Mouse (Mus musculus): ENCODE measurements at regions not wholly inside any gene's neighbourhood (a gene's known extent, or its start where the extent isn't known, plus 50 kb on each side); places are given as distances from the start of the nearest gene placed in this dataset.

DNA sequence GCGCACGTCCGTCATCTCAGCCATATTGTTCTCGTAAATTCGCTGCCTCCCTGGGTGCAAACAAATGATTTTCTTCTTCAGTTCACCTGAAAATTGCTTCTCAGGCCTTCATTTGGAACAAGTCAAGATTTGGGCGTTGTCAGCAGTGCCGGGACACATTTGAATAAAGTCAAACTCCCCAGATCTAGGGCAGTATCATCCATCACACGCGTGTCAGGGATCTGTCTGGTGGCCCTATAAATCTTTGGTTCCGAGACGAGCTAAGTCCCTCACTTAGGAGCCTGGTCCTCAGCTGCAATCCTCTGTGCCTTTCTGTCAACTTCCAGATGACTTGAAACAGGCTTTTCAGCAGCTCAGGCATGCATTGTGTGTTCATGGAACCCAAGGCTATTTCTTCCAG is 236.7 kb upstream of the Cntnap4 start:
- Histone ChIP-seq H3K27me3 (ENCODE audit: control insufficient read depth, insufficient read depth, low read length) (no peaks in the 10 kb centered on the region), H3K4me1 (ENCODE audit: control insufficient read depth, insufficient read depth, low read length) (no peaks in the 10 kb centered on the region), H3K4me3 (replicated peaks; ENCODE audit: insufficient read depth, low read depth, low read length) (no peak overlapping the region), H3K27ac (ENCODE audit: insufficient read depth, low read length) (no peak overlapping the region)
- 72% methylated on average over 11 of the region's 11 CpGs for WGBS
- no peak for DNase-seq
- TF ChIP-seq CTCF (IDR thresholded peaks at IDR 0.05; ENCODE audit: borderline replicate concordance, insufficient read depth, low read depth, low read length) (no peak), POLR2A (IDR thresholded peaks at IDR 0.05; ENCODE audit: borderline replicate concordance, insufficient read depth, low read length) (no peak)

DNA sequence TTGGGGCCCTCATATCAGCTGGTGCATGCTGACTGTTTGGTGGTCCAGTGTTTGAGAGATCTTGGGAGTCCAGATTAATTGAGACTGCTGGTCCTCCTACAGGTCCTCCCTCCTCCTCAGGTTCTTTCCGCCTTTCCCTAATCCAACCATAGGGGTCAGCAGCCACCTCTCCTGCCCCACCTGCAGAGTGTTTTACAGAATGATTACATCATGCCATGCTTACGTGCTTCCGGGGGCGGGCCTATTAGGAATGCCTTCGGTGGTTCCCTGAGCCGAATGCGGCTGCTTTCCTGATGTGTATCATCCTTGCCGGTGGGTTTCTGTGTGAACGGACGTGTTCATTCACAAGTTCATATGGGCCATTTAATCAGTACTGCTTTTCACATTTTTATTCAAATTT is 237.8 kb upstream of the Cntnap4 start:
- DNase-seq = no peak
- WGBS = 92% methylated on average over 10 of the region's 10 CpGs
- H3K27me3 ChIP-seq (ENCODE audit: control insufficient read depth, insufficient read depth, low read length) = no peaks in the 10 kb centered on the region
- no peak overlapping the region for H3K27ac ChIP-seq (ENCODE audit: insufficient read depth, low read length)
- H3K4me1 ChIP-seq (ENCODE audit: control insufficient read depth, insufficient read depth, low read length) = no peaks in the 10 kb centered on the region
- TF ChIP-seq CTCF (IDR thresholded peaks at IDR 0.05; ENCODE audit: borderline replicate concordance, insufficient read depth, low read depth, low read length) = no peak
- no peak for TF ChIP-seq POLR2A (IDR thresholded peaks at IDR 0.05; ENCODE audit: borderline replicate concordance, insufficient read depth, low read length)
- no peak overlapping the region for H3K4me3 ChIP-seq (replicated peaks; ENCODE audit: insufficient read depth, low read depth, low read length)

- TF ChIP-seq POLR2A (IDR thresholded peaks at IDR 0.05; ENCODE audit: borderline replicate concordance, insufficient read depth, low read length) (no peak), CTCF (IDR thresholded peaks at IDR 0.05; ENCODE audit: borderline replicate concordance, insufficient read depth, low read depth, low read length) (no peak)
- no peak overlapping the region for H3K4me3 ChIP-seq (replicated peaks; ENCODE audit: insufficient read depth, low read depth, low read length)
- no peaks in the 10 kb centered on the region for H3K27me3 ChIP-seq (ENCODE audit: control insufficient read depth, insufficient read depth, low read length)
- H3K4me1 ChIP-seq (ENCODE audit: control insufficient read depth, insufficient read depth, low read length) = no peaks in the 10 kb centered on the region
- DNase-seq = no peak
- no peak overlapping the region for H3K27ac ChIP-seq (ENCODE audit: insufficient read depth, low read length)
- 14% methylated on average over 3 of the region's 3 CpGs for WGBS
Observed at GRCm38 (mm10) chr8:112309816-112310215, 260.0 kb upstream of the Cntnap4 start.

DNA sequence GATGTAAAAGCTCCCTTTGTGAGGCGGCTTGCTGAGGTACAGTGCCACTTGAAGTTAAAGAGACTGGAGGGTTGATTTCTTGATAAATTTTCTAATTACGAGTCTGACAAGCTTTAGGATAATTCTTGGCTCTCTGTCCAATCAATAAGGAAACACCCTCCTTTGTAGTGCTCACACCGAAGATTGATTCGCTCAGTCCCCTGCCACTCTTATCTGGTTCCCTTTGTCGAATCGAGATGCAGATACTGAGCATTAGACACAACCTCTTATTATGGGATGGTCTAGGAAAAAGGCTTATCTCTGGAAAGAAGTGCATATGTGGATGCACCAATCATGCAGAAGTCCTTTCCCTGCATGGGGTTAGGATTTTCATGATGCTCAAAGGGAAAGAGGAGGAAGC is 261.5 kb upstream of the Cntnap4 start:
- TF ChIP-seq CTCF (IDR thresholded peaks at IDR 0.05; ENCODE audit: borderline replicate concordance, insufficient read depth, low read depth, low read length) (no peak), POLR2A (IDR thresholded peaks at IDR 0.05; ENCODE audit: borderline replicate concordance, insufficient read depth, low read length) (no peak)
- DNase-seq = no peak
- WGBS = 85% methylated on average over 6 of the region's 6 CpGs
- Histone ChIP-seq H3K4me3 (replicated peaks; ENCODE audit: insufficient read depth, low read depth, low read length) (no peak overlapping the region), H3K27ac (ENCODE audit: insufficient read depth, low read length) (no peak overlapping the region), H3K27me3 (ENCODE audit: control insufficient read depth, insufficient read depth, low read length) (no peaks in the 10 kb centered on the region), H3K4me1 (ENCODE audit: control insufficient read depth, insufficient read depth, low read length) (no peaks in the 10 kb centered on the region)

- Histone ChIP-seq H3K4me1 (ENCODE audit: control insufficient read depth, insufficient read depth, low read length) (no peaks in the 10 kb centered on the region), H3K27me3 (ENCODE audit: control insufficient read depth, insufficient read depth, low read length) (no peaks in the 10 kb centered on the region), H3K4me3 (replicated peaks; ENCODE audit: insufficient read depth, low read depth, low read length) (no peak overlapping the region), H3K27ac (ENCODE audit: insufficient read depth, low read length) (no peak overlapping the region)
- TF ChIP-seq POLR2A (IDR thresholded peaks at IDR 0.05; ENCODE audit: borderline replicate concordance, insufficient read depth, low read length) = no peak
- TF ChIP-seq CTCF (IDR thresholded peaks at IDR 0.05; ENCODE audit: borderline replicate concordance, insufficient read depth, low read depth, low read length) = no peak
- 91% methylated on average over 8 of the region's 8 CpGs for WGBS
- no peak for DNase-seq
Observed at GRCm38 (mm10) chr8:112297021-112297420, 272.8 kb upstream of the Cntnap4 start.

- WGBS = 93% methylated on average over 6 of the region's 6 CpGs
- DNase-seq = no peak
- Histone ChIP-seq H3K4me1 (ENCODE audit: control insufficient read depth, insufficient read depth, low read length) (no peaks in the 10 kb centered on the region), H3K27me3 (ENCODE audit: control insufficient read depth, insufficient read depth, low read length) (no peaks in the 10 kb centered on the region), H3K4me3 (replicated peaks; ENCODE audit: insufficient read depth, low read depth, low read length) (no peak overlapping the region), H3K27ac (ENCODE audit: insufficient read depth, low read length) (no peak overlapping the region)
- TF ChIP-seq CTCF (IDR thresholded peaks at IDR 0.05; ENCODE audit: borderline replicate concordance, insufficient read depth, low read depth, low read length) (no peak), POLR2A (IDR thresholded peaks at IDR 0.05; ENCODE audit: borderline replicate concordance, insufficient read depth, low read length) (no peak)
Observed at GRCm38 (mm10) chr8:112283316-112283715, 268.5 kb upstream of the Gm6793 start.

DNA sequence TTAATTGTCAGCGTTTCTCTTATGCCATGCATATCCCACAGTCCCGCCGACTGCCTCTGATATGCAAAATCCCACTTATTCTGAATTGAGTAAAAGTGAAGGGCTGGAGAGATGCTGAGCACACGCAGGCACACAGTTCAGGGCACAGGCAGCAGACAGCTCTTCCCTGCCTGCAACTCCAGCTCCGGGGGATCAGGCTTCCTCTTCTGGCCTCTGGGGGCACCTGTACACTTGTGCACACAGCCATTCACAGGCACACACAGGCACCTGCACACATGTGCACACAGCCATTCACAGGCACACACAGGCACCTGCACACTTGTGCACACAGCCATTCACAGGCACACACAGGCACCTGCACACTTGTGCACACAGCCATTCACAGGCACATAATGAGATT is 254.8 kb upstream of the Gm6793 start:
- WGBS = 66% methylated on average over 5 of the region's 5 CpGs
- Histone ChIP-seq H3K27me3 (ENCODE audit: control insufficient read depth, insufficient read depth, low read length) (no peaks in the 10 kb centered on the region), H3K4me3 (replicated peaks; ENCODE audit: insufficient read depth, low read depth, low read length) (no peak overlapping the region), H3K4me1 (ENCODE audit: control insufficient read depth, insufficient read depth, low read length) (no peaks in the 10 kb centered on the region), H3K27ac (ENCODE audit: insufficient read depth, low read length) (no peak overlapping the region)
- TF ChIP-seq POLR2A (IDR thresholded peaks at IDR 0.05; ENCODE audit: borderline replicate concordance, insufficient read depth, low read length) = no peak
- no peak for TF ChIP-seq CTCF (IDR thresholded peaks at IDR 0.05; ENCODE audit: borderline replicate concordance, insufficient read depth, low read depth, low read length)
- DNase-seq = no peak

GRCm38 (mm10) chr8:112269214-112269566 is 254.4 kb upstream of the Gm6793 start:
- H3K4me3 ChIP-seq (replicated peaks; ENCODE audit: insufficient read depth, low read depth, low read length) = no peak overlapping the region
- no peak for DNase-seq
- TF ChIP-seq CTCF (IDR thresholded peaks at IDR 0.05; ENCODE audit: borderline replicate concordance, insufficient read depth, low read depth, low read length) = no peak
- no peak for TF ChIP-seq POLR2A (IDR thresholded peaks at IDR 0.05; ENCODE audit: borderline replicate concordance, insufficient read depth, low read length)
- no peak overlapping the region for H3K27ac ChIP-seq (ENCODE audit: insufficient read depth, low read length)
- H3K4me1 ChIP-seq (ENCODE audit: control insufficient read depth, insufficient read depth, low read length) = no peaks in the 10 kb centered on the region
- H3K27me3 ChIP-seq (ENCODE audit: control insufficient read depth, insufficient read depth, low read length) = no peaks in the 10 kb centered on the region
- 54% methylated on average over 8 of the region's 8 CpGs for WGBS
